Mouse (Mus musculus) heart, embryonic 11.5 days (tissue): ENCODE data around the gene Kiss1r. TPM values are rescaled to one million over a fixed set of nuclear protein-coding genes. Genes with fewer than 3 reads are reported as not detected.

Experiments
- ATAC-seq: fragments of 200-750 bp; cut with Nextera tagmentation; replicated peaks from 2 replicates; pipeline ENCODE4 v1.8.0; 2017; ENCODE audit warnings: moderate library complexity; ENCODE audit not compliant: insufficient number of reproducible peaks, low FRiP score, low TSS enrichment
- H3K27ac ChIP-seq: fragments of 300-500 bp; sonication (generic); 2 replicates; pipeline ENCODE4 v1.5.1; 2014; ENCODE audit warnings: mild to moderate bottlenecking, low read depth, low read length
- H3K27me3 ChIP-seq: fragments of 300-500 bp; sonication (generic); 2 replicates; pipeline ENCODE4 v1.6.1; 2014; ENCODE audit warnings: mild to moderate bottlenecking, low read length, mixed read lengths; ENCODE audit not compliant: control insufficient read depth, insufficient read depth
- H3K36me3 ChIP-seq: fragments of 300-500 bp; sonication (generic); 2 replicates; pipeline ENCODE4 v1.6.1; 2014; ENCODE audit warnings: mild to moderate bottlenecking, low read length, moderate library complexity, mixed read lengths; ENCODE audit not compliant: control insufficient read depth, insufficient read depth
- H3K4me1 ChIP-seq: fragments of 300-500 bp; sonication (generic); 2 replicates; pipeline ENCODE4 v1.6.1; 2014; ENCODE audit warnings: low read length; ENCODE audit not compliant: control insufficient read depth, insufficient read depth
- H3K4me2 ChIP-seq: fragments of 300-500 bp; sonication (generic); 2 replicates; pipeline ENCODE4 v1.6.1; 2014; ENCODE audit warnings: mild to moderate bottlenecking, moderate library complexity
- H3K4me3 ChIP-seq: fragments of 300-500 bp; sonication (generic); 2 replicates; pipeline ENCODE4 v1.5.1; 2014; ENCODE audit warnings: low read depth, low read length
- H3K9ac ChIP-seq: fragments of 300-500 bp; sonication (generic); 2 replicates; pipeline ENCODE4 v1.6.1; 2014; ENCODE audit warnings: mild to moderate bottlenecking, low read depth, low read length, moderate library complexity
- H3K9me3 ChIP-seq: fragments of 300-500 bp; sonication (generic); replicated peaks from 2 replicates; pipeline ENCODE4 v1.6.1; 2016; ENCODE audit warnings: low read length; ENCODE audit not compliant: control insufficient read depth
- WGBS: fragments of 180-500 bp; shearing (Covaris S2); extraction: QIAGEN DNeasy Blood & Tissue Kit; methylation state at CpG from one replicate; pipeline ENCODE4 v1.1.7; 2014; ENCODE audit not compliant: insufficient replicate concordance; 5-methylcytosine and 5-hydroxymethylcytosine counted together
- polyA plus RNA-seq: library from polyadenylated mRNA; unstranded; fragments of >200 nt; fragmentation: Nextera tagmentation; extraction: Ambion mirVana; gene quantifications from 2 replicates; pipeline ENCODE4 v1.2.1, GENCODE M21; 2014

Gene Kiss1r
- polyA plus RNA-seq, 1 experiment from 2014 or later = 0.31 TPM

GRCm38 (mm10) chr10:79917532-79918100, 845 bp downstream of the Kiss1r start:
- Histone ChIP-seq H3K4me2 (peak overlapping the region; percentile 87), H3K36me3 (no peaks in the 10 kb centered on the region), H3K27ac (no peak overlapping the region), H3K9ac (no peak overlapping the region), H3K27me3 (peaks cover 52% of the 10 kb centered on the region), H3K4me1 (peaks cover 51% of the 10 kb centered on the region), H3K9me3 (no peaks in the 10 kb centered on the region), H3K4me3 (peak overlapping the region; percentile 80)
- WGBS = 62% methylated on average over 5 of the region's 5 CpGs
- no peak for ATAC-seq

- Histone ChIP-seq H3K9me3 (no peaks in the 10 kb centered on the region), H3K27me3 (peaks cover 61% of the 10 kb centered on the region), H3K4me1 (peaks cover 51% of the 10 kb centered on the region), H3K36me3 (no peaks in the 10 kb centered on the region), H3K4me3 (peak overlapping the region; percentile 13), H3K9ac (peak overlapping the region; percentile 31; the same call in 1 of the 2 replicates), H3K27ac (no peak overlapping the region), H3K4me2 (peak overlapping the region; percentile 60)
- ATAC-seq = no peak
- 5% methylated on average over 35 of the region's 35 CpGs for WGBS
Measured at GRCm38 (mm10) chr10:79918231-79919078, 1.7 kb downstream of the Kiss1r start.

- ATAC-seq = no peak
- H3K4me3 ChIP-seq = peak overlapping the region; percentile 19; the same call in 1 of the 2 replicates
- no peak overlapping the region for H3K27ac ChIP-seq
- H3K4me2 ChIP-seq = peak overlapping the region; percentile 60
- 4% methylated on average over 21 of the region's 21 CpGs for WGBS
- H3K9me3 ChIP-seq = no peaks in the 10 kb centered on the region
- H3K9ac ChIP-seq = peak overlapping the region; percentile 28; the same call in 1 of the 2 replicates
- H3K36me3 ChIP-seq = no peaks in the 10 kb centered on the region
- peaks cover 63% of the 10 kb centered on the region for H3K27me3 ChIP-seq
- H3K4me1 ChIP-seq = peaks cover 46% of the 10 kb centered on the region
Measured at GRCm38 (mm10) chr10:79919251-79919849, 2.6 kb downstream of the Kiss1r start.

GRCm38 (mm10) chr10:79920056-79920890, 3.5 kb downstream of the Kiss1r start:
- H3K4me1 ChIP-seq = peaks cover 38% of the 10 kb centered on the region
- peak overlapping the region; percentile 39 for H3K4me3 ChIP-seq
- WGBS = 24% methylated on average over 26 of the region's 26 CpGs

GRCm38 (mm10) chr10:79920958-79921535, 4.3 kb downstream of the Kiss1r start, which contains the start of gene R3hdm4:
Gene R3hdm4 (minus strand): TSS chr10:79921208.
- peaks cover 63% of the 10 kb centered on the region for H3K27me3 ChIP-seq
- H3K9me3 ChIP-seq = no peaks in the 10 kb centered on the region
- H3K36me3 ChIP-seq = no peaks in the 10 kb centered on the region
- no peak within 1 kb of the TSS for H3K9ac ChIP-seq
- WGBS = 9% methylated on average over 41 of the region's 41 CpGs
- no peak for ATAC-seq
- H3K4me2 ChIP-seq = peak within 1 kb of the TSS; percentile 63
- peaks cover 37% of the 10 kb centered on the region for H3K4me1 ChIP-seq
- no peak within 1 kb of the TSS for H3K27ac ChIP-seq
- H3K4me3 ChIP-seq = peak within 1 kb of the TSS; percentile 39

More at GRCm38 (mm10) chr10:79920056-79920890, 3.5 kb downstream of the Kiss1r start:
- Histone ChIP-seq H3K27me3 (peaks cover 63% of the 10 kb centered on the region), H3K4me2 (peak overlapping the region; percentile 63; the same call in 1 of the 2 replicates), H3K9me3 (no peaks in the 10 kb centered on the region), H3K9ac (no peak overlapping the region), H3K27ac (no peak overlapping the region), H3K36me3 (no peaks in the 10 kb centered on the region)
- no peak for ATAC-seq

GRCm38 (mm10) chr10:79921572-79921971, 4.8 kb downstream of the Kiss1r start:
- Histone ChIP-seq H3K27ac (no peak overlapping the region), H3K4me1 (peaks cover 40% of the 10 kb centered on the region), H3K9ac (no peak overlapping the region), H3K4me2 (peak overlapping the region; percentile 63), H3K27me3 (peaks cover 63% of the 10 kb centered on the region), H3K4me3 (peak overlapping the region; percentile 39), H3K36me3 (no peaks in the 10 kb centered on the region), H3K9me3 (no peaks in the 10 kb centered on the region)
- WGBS = under 1% methylated on average over 34 of the region's 34 CpGs
- ATAC-seq = no peak

GRCm38 (mm10) chr10:79924998-79925784, 8.4 kb downstream of the Kiss1r start:
- Histone ChIP-seq H3K36me3 (no peaks in the 10 kb centered on the region), H3K27me3 (peaks cover 35% of the 10 kb centered on the region), H3K4me2 (peak overlapping the region; percentile 90), H3K9ac (no peak overlapping the region), H3K4me3 (peak overlapping the region; percentile 98; the same call in 1 of the 2 replicates), H3K4me1 (peaks cover 35% of the 10 kb centered on the region), H3K9me3 (no peaks in the 10 kb centered on the region), H3K27ac (no peak overlapping the region)
- WGBS = 11% methylated on average over 29 of the region's 29 CpGs
- no peak for ATAC-seq
